Mouse (Mus musculus): ENCODE results near the gene Gucd1.
A peak's percentile ranks its signal among the peaks of the same experiment; 100 is the strongest.
"Not testable (repeated sequence)": the region's sequence is repeated elsewhere in the genome, so short reads cannot be mapped to it uniquely, and the experiment has no call there.

The Gucd1 gene

DNA sequence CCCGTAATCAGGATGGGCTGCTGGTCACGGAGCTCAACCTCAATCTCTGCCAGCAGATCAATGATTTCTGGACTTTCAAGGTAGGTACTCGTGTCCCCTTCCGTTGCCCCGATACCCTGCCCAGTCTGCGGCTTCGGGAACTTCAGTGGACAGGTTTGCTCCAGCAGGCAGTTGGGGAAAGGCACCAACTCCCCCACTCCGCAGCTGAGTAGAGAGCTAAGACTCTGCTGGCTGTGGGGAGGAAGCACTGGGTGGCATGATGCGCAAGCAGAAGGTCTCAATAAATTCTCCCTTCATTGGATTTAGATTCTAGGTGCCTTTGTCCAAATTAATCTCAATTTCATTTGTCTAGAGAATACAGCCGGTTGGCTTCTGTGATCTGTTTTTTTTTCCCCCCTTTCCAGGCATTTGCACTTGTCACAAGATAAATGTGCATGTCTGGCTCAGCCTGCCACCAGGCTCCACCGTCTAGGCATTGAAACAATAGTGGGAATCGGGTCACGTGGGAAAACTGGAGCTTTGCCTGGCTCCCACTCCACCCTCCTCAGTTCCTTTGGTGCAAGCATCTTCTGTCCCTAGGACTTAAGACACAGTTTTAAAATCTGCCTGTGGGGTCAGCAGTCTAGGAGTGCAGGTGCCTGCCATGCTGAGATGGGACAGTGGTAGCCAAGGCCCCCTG, 79.5 kb downstream of the Gucd1 start:
- peak in 1 of 2 experiments; percentile 58 for DNase-seq (ENCODE audit: low spot score in 2 of 2)

DNA sequence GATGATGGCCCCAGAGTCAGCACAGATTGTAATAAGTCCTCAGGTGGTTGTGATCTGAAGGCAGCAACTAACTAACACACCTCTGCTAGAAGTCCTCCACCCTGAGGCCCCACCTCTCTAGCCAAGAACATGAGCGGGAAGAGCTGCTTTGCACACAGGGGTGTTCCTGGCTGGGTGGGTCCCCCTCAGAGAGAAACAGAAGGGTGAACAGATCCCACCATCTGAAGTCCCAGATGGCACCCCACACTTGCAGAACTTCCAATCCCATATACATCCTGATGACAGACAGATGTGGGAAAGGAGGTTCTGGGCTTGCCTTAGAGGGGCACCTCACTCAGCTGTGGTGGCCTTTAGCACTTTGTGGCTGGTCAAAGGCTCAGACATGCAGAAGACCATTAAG, 80.5 kb downstream of the Gucd1 start:
- no peak for DNase-seq (ENCODE audit: low spot score in 2 of 2)

- peak; percentile 54 to 87 for DNase-seq (ENCODE audit: low spot score in 2 of 2)
Measured at GRCm38 (mm10) chr10:75436604-75437217, 81.1 kb downstream of the Gucd1 start.

- DNase-seq (ENCODE audit: low spot score in 2 of 2) = no peak
Measured at GRCm38 (mm10) chr10:75430633-75431032, 87.1 kb downstream of the Gucd1 start.

- DNase-seq (ENCODE audit: low spot score in 2 of 2) = no peak
Measured at GRCm38 (mm10) chr10:75430147-75430537, 87.6 kb downstream of the Gucd1 start.

DNA sequence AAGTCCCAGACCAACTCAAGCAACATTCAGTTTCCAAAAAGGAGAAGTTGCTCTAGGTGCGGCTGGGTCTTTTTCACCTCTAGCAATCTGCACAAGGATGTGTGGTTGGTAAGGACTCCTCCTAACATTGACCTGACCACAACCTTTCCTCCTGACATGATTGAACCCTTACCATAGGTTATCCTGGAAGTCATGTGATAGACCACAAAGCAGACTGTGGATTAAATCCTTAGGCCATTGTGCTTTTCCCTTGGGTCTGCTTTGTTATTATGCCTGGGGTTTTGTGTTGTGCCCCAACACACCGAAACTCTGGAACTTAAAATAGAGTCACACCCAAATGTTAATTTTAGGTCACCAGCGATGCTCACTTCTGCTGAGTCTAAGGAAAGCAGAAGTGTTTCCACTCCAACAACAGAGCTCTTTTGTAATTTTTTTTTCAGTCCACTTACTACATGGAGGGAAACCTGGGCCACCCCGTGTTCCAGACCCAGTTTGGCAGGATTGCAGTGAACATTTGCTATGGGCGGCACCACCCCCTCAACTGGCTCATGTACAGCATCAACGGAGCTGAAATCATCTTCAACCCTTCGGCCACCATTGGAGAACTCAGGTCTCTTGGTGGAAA, 88.1 kb downstream of the Gucd1 start:
- no peak for DNase-seq (ENCODE audit: low spot score in 2 of 2)

DNA sequence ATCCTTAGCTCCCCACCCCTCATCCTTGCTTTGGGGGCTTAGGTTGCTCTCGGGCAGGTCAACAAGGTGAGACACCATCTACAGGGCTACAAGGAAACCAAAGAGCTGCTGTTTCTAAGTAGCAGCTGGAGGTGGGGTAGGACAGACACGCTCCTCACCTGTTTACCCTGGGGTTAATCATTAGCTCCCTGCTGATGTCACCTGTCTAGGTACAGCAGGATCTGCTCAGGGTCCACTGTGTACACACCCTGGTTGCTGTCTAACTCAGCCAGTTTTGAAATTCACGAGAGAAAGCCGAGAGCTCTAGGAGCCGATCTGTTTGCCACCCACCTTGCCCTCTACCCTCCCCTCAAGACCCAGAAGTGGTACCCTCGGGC, 88.8 kb downstream of the Gucd1 start:
- no peak for DNase-seq (ENCODE audit: low spot score in 2 of 2)

DNA sequence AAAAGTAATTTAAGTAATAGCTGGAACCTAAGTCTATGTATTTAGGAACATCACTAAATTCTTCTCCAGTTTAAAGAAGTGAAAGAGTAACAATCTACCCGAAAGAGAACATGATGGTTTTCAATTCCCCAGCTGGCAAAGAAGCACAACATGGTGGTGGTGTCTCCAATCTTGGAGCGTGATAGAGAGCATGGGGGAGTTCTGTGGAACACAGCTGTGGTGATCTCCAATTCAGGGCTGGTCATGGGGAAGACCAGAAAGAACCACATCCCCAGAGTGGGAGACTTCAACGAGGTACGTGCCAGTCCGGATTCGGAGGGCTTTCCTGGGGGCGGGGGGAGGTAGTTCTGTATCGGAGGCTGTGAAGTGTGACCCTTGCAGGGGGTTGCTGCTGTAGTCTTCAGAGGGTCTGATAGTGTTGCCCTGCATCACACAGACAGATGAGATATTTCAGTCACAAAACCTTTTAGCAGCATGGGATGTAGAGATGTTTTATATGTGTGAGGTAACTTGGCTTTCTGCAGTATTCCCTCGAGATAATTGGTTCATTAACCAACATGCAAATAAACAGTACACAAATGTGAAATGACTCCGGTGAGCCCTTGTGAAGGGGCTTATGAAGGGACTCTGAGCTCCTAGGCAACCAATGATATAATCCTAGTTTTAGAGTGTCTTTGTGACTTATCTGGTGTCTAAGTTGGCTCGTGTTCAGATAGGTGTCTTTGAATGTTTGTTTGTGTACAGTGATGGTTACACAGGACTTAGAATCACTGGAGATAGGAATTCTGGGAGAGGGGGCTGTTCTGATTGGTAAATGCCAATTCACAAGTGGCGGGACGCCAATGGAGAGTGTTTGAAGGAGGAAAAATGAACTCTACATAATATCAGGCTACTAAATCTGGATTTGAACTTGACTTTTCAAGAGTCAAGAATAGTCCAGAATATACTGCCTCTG, 89.4 kb downstream of the Gucd1 start:
- no peak for DNase-seq (ENCODE audit: low spot score in 2 of 2)

DNA sequence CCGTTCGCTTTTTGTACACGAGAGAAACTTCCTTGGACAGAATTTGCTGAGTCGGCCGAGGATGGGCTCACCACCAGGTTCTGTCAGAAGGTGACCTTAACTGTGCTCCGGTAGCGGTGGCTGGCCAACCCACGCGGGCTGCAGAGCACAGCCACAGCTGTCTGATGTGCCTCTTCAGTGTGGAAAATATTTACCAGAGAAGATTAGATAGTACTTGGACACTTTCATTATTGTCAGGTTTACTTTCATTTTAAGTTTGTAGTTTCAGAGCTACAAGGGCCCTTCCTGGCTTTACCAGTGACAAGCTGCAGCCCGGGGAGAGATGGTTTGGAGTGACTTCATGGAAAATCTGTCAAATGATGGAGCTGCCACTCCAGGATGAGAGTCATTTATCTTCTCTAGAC, 93.3 kb downstream of the Gucd1 start:
- DNase-seq (ENCODE audit: low spot score in 2 of 2) = no peak

GRCm38 (mm10) chr10:75418747-75419146, 99.0 kb downstream of the Gucd1 start:
- DNase-seq (ENCODE audit: low spot score in 2 of 2) = no peak

DNA sequence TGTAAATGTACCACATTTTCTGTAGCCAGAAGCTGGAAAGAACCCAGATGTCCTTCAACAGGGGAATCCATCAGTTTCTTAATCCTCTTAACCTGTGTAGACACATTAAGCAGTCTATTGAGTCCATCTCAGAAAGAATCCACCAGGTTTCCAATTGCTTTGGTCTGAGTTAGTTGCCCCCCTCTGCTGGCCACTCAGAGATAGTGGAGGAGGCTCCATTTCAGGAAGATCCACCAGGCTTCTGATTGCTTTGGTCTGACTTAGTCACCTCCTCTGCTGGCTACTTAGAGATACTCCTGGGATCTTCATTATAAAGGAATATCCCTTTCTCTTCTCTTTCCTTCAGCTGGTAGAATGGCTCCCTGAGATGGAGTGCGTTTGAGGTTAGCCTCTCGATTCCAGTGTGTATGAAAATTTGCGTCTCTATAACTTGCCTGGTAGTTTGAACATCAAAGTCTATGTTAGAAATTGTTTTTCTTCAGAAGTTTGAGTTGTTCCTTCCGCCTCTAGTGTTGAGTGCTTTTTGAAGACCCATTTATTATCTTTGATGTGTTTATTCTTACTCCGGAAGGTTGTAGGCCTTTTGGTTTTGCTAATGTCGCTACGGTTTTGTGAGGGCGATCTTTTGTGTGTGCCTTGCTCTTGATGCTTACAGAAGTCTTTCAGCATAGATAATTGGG, 100.3 kb downstream of the Gucd1 start:
- no peak for DNase-seq (ENCODE audit: low spot score in 2 of 2)

GRCm38 (mm10) chr10:75414925-75415324, 102.8 kb downstream of the Gucd1 start:
- no peak for DNase-seq (ENCODE audit: low spot score in 2 of 2)

GRCm38 (mm10) chr10:75412114-75413103, 105.4 kb downstream of the Gucd1 start:
- no peak for DNase-seq (ENCODE audit: low spot score in 2 of 2)

GRCm38 (mm10) chr10:75411343-75412113, 106.2 kb downstream of the Gucd1 start:
- not testable (repeated sequence) for DNase-seq (ENCODE audit: low spot score in 2 of 2)

DNA sequence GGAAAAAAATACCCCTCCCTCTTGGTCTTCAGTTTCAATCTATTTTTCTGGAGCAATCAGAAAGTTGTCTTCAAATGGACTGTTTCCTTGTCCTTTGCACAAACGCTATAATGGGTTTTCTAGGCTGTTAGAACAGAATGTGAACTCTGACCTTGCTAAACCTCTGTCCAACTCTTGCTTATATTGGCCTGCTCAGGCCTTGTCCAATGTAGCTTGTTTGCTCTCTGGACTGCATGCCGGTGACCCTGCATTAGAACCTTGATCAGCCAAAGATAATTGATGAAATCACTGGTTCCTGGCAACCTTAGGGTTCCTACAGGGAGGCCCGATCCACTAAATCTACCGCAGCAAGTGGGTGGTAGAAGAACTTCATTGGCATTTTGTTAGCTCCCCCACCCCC, 110.0 kb downstream of the Gucd1 start:
- DNase-seq (ENCODE audit: low spot score in 2 of 2) = no peak

- peak; percentile 19 to 52 for DNase-seq (ENCODE audit: low spot score in 2 of 2)
Measured at GRCm38 (mm10) chr10:75406755-75407154, 111.0 kb downstream of the Gucd1 start.

GRCm38 (mm10) chr10:75405916-75406315, 111.9 kb downstream of the Gucd1 start:
- no peak for DNase-seq (ENCODE audit: low spot score in 2 of 2)

- DNase-seq (ENCODE audit: low spot score in 2 of 2) = no peak
Measured at GRCm38 (mm10) chr10:75400958-75401357, 116.8 kb downstream of the Gucd1 start, which contains the start of gene Upb1. Gene Upb1, plus strand, starts transcription at chr10:75401115.

DNA sequence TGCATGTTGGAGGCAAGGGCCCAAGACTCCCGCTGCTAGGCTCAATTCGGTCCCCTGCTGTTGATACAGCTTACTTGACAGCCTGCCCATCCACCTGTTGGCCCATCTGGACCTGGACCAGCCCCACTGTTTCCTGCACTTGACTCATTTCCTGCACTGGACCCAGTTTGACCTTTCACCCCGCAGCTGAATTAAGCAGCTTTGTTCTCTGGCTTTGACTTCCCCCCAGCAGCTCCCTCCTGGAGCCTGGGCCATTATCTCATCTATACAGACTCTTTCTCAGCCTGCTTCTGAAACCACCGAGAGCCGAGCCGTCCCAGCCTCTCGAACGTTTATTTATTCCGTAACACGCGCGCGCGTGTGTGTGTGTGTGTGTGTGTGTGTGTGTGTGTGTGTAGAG, 120.8 kb downstream of the Gucd1 start:
- peak; percentile 53 to 74 for DNase-seq (ENCODE audit: low spot score in 2 of 2)
